In genomic region chr16:86261612-86262011, GRCm38 (mm10) we compare ENCODE assay signal across 12 mouse cellular contexts.
DNase-seq lines count a peak whose midpoint lies in the region; ATAC-seq and TF ChIP-seq lines count a peak whose summit lies in the region.
"Had no signal": no experiment of that assay in that cellular context is flagged by ENCODE, and none has a peak within 500 bp of the region (broad histone marks: within the 10 kb centered on the region; RNA-seq: fewer than 3 reads in every experiment).

No protein-coding gene starts in this region.

- no peak overlapping the region for H3K27ac ChIP-seq in kidney, adult 2 months (ENCODE audit: insufficient read depth, low read depth, low read length)
- H3K27ac ChIP-seq in kidney, embryonic 14.5 days (ENCODE audit: low read depth, low read length) = no peak overlapping the region
- H3K27ac ChIP-seq in kidney, embryonic 16.5 days (ENCODE audit: low read length) = no peak overlapping the region
- H3K27ac ChIP-seq in hindbrain, embryonic 11.5 days (ENCODE audit: low read depth, low read length) = no peak overlapping the region
- no peak overlapping the region for H3K27ac ChIP-seq in left cerebral cortex, adult 2 months
- H3K27ac ChIP-seq: forebrain, embryonic 15.5 days; heart, embryonic 13.5 days; macrophage had no signal

- no peaks in the 10 kb centered on the region for H3K4me1 ChIP-seq in kidney, adult 2 months (ENCODE audit: control insufficient read depth, insufficient read depth, low read length)
- no peaks in the 10 kb centered on the region for H3K4me1 ChIP-seq in kidney, embryonic 14.5 days (ENCODE audit: control insufficient read depth, insufficient read depth, low read length)
- no peaks in the 10 kb centered on the region for H3K4me1 ChIP-seq in kidney, embryonic 16.5 days (ENCODE audit: insufficient read depth, low read length)
- no peaks in the 10 kb centered on the region for H3K4me1 ChIP-seq in hindbrain, embryonic 11.5 days (replicated peaks; ENCODE audit: control insufficient read depth, insufficient read depth, low read length)
- H3K4me1 ChIP-seq: forebrain, embryonic 15.5 days; heart, embryonic 13.5 days had no signal

- no peaks in the 10 kb centered on the region for H3K36me3 ChIP-seq in kidney, adult 2 months (ENCODE audit: control insufficient read depth, insufficient read depth, low read length)
- H3K36me3 ChIP-seq in kidney, embryonic 14.5 days (ENCODE audit: control insufficient read depth, insufficient read depth, low read length) = no peaks in the 10 kb centered on the region
- no peaks in the 10 kb centered on the region for H3K36me3 ChIP-seq in kidney, embryonic 16.5 days (ENCODE audit: insufficient read depth, low read length)
- H3K36me3 ChIP-seq in hindbrain, embryonic 11.5 days (ENCODE audit: control insufficient read depth, insufficient read depth, low read length) = no peaks in the 10 kb centered on the region
- H3K36me3 ChIP-seq: forebrain, embryonic 15.5 days; heart, embryonic 13.5 days had no signal

- DNase-seq in cerebellum, adult 11-12 months = no peak
- peak; percentile 58 for DNase-seq in kidney, adult 2 months
- peak; percentile 37 for DNase-seq in R1 (ENCODE audit: low read depth, low spot score)
- DNase-seq in hindbrain, embryonic 11.5 days (ENCODE audit: low spot score) = no peak
- no peak for DNase-seq in left cerebral cortex, adult 2 months (ENCODE audit: extremely low spot score in 1 of 2, low spot score in 2 of 2)
- DNase-seq: left cerebral cortex, postnatal 4 days had no signal

- H3K4me3 ChIP-seq in kidney, adult 2 months (ENCODE audit: insufficient read depth, low read depth, low read length) = no peak overlapping the region
- H3K4me3 ChIP-seq in kidney, embryonic 14.5 days (ENCODE audit: low read length) = no peak overlapping the region
- H3K4me3 ChIP-seq in kidney, embryonic 16.5 days (ENCODE audit: low read length) = no peak overlapping the region
- H3K4me3 ChIP-seq in hindbrain, embryonic 11.5 days (ENCODE audit: low read depth, low read length) = no peak overlapping the region
- no peak overlapping the region for H3K4me3 ChIP-seq in left cerebral cortex, adult 2 months
- H3K4me3 ChIP-seq: forebrain, embryonic 15.5 days; heart, embryonic 13.5 days had no signal

- intact Hi-C loops in left cerebral cortex, adult 2 months (cut with DNase I) = no loop called here

- no peaks in the 10 kb centered on the region for H3K9me3 ChIP-seq in kidney, embryonic 14.5 days (ENCODE audit: control insufficient read depth, low read length)
- H3K9me3 ChIP-seq in kidney, embryonic 16.5 days (ENCODE audit: low read length) = no peaks in the 10 kb centered on the region
- no peaks in the 10 kb centered on the region for H3K9me3 ChIP-seq in hindbrain, embryonic 11.5 days (ENCODE audit: control insufficient read depth, low read length)
- H3K9me3 ChIP-seq: forebrain, embryonic 15.5 days; heart, embryonic 13.5 days had no signal

- ATAC-seq in cerebellum, adult (ENCODE audit: insufficient number of reproducible peaks, low FRiP score, low TSS enrichment) = 0 out of 2 replicates have a peak, but pooled peaks have one; percentile 26
- ATAC-seq in kidney, embryonic 14.5 days (ENCODE audit: low FRiP score, low TSS enrichment) = no peak
- peak; percentile 63; the same call in 1 of the 2 replicates for ATAC-seq in kidney, embryonic 16.5 days (ENCODE audit: low FRiP score, low TSS enrichment)
- ATAC-seq in hindbrain, embryonic 11.5 days (ENCODE audit: low FRiP score) = no peak
- ATAC-seq: forebrain, embryonic 15.5 days had no signal

- H3K4me2 ChIP-seq in kidney, embryonic 14.5 days (replicated peaks; ENCODE audit: low read depth, low read length) = no peak overlapping the region
- H3K4me2 ChIP-seq in kidney, embryonic 16.5 days (replicated peaks; ENCODE audit: low read depth, low read length) = no peak overlapping the region
- no peak overlapping the region for H3K4me2 ChIP-seq in hindbrain, embryonic 11.5 days (replicated peaks; ENCODE audit: low read depth, low read length)
- H3K4me2 ChIP-seq: forebrain, embryonic 15.5 days; heart, embryonic 13.5 days had no signal

- no peak for TF ChIP-seq CTCF in kidney, adult 2 months (conservative IDR thresholded peaks at IDR 0.05; ENCODE audit: insufficient read depth, insufficient read length, low read depth, low read length)
- TF ChIP-seq CTCF in left cerebral cortex, adult 2 months (IDR thresholded peaks at IDR 0.05) = no peak

- WGBS in kidney, adult 2 months = 62% methylated on average over 8 of the region's 8 CpGs
- WGBS in kidney, embryonic 14.5 days = 72% methylated on average over 8 of the region's 8 CpGs
- 67% methylated on average over 8 of the region's 8 CpGs for WGBS in kidney, embryonic 16.5 days
- WGBS in hindbrain, embryonic 11.5 days = 67% methylated on average over 8 of the region's 8 CpGs

- H3K27me3 ChIP-seq in kidney, adult 2 months (replicated peaks; ENCODE audit: control insufficient read depth, insufficient read depth, low read length) = no peaks in the 10 kb centered on the region
- no peaks in the 10 kb centered on the region for H3K27me3 ChIP-seq in kidney, embryonic 14.5 days (ENCODE audit: control insufficient read depth, insufficient read depth, low read length)
- no peaks in the 10 kb centered on the region for H3K27me3 ChIP-seq in kidney, embryonic 16.5 days (ENCODE audit: insufficient read depth, low read length)
- H3K27me3 ChIP-seq in hindbrain, embryonic 11.5 days (ENCODE audit: control insufficient read depth, insufficient read depth, low read length) = no peaks in the 10 kb centered on the region
- H3K27me3 ChIP-seq: forebrain, embryonic 15.5 days; heart, embryonic 13.5 days had no signal

- TF ChIP-seq POLR2A in kidney, adult 2 months (IDR thresholded peaks at IDR 0.05; ENCODE audit: low read depth, low read length) = no peak

- H3K9ac ChIP-seq in kidney, embryonic 14.5 days (ENCODE audit: low read depth, low read length) = no peak overlapping the region
- H3K9ac ChIP-seq in kidney, embryonic 16.5 days (replicated peaks; ENCODE audit: low read length) = no peak overlapping the region
- H3K9ac ChIP-seq in hindbrain, embryonic 11.5 days (ENCODE audit: low read depth, low read length) = no peak overlapping the region
- H3K9ac ChIP-seq: forebrain, embryonic 15.5 days; heart, embryonic 13.5 days had no signal

Comparison
In these comparisons a context has a peak if more than half of its experiments do, and no peak if none do; other contexts are left out.
1. ATAC-seq: peak in cerebellum, adult (single experiment) and kidney, embryonic 16.5 days (single experiment); none in kidney, embryonic 14.5 days (single experiment) and hindbrain, embryonic 11.5 days (single experiment).
2. DNase-seq: peak in kidney, adult 2 months (single experiment) and R1 (single experiment); none in cerebellum, adult 11-12 months (single experiment), hindbrain, embryonic 11.5 days (single experiment) and left cerebral cortex, adult 2 months (0 of 2).